Mouse (Mus musculus): ENCODE data around the gene Alox12. TPM values are rescaled to one million over a fixed set of nuclear protein-coding genes. Genes with fewer than 3 reads are reported as not detected.

Alox12 gene
- polyA plus RNA-seq, 1 experiment = 1.6 TPM

DNA sequence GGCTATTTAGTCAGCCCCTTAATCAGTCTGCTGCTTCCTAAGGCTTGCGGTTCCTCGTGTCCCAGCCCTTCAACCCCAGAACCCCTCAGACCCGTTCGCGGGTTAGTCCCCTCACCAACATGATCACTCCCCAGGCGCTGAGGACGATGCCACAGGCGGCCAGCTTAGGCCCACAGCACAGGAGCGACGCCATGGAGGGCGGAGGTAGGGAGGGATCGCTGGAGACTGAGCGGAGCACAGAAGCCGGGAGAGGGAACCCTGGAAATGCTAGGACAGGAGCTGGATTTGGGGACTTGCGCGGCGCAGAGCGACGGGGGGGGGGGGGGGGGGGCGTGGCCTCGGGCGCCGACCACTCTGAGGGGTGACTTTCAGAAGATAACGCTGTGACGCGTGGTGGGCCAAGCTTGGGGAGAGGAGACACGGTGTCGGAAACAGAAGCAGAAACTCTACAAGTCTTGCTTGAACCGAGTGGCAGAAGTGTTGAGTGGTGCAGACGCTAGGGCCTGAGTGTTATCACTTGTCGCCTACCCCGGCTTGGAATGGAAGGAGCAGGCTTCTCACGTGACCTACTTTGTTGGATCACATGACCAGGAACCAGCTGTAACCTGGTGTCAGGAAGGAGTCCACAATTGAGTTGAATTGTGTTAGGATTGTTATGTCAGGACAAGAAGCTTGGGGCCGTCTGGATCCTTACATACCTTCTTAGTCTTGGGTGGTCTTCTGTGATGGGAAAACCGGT is 15.4 kb downstream of the Alox12 start, which contains the start of the genes Gm21988 and Rnasek:
Gene Gm21988 (minus strand): TSS at position 290 of the 739 bp plus-strand sequence.
Gene Rnasek (minus strand): TSS at position 302 of the 739 bp plus-strand sequence.
- no peak for TF ChIP-seq CTCF (IDR thresholded peaks at IDR 0.05; ENCODE audit: borderline replicate concordance, extremely low read depth, insufficient read depth, insufficient read length)
- TF ChIP-seq POLR2A (IDR thresholded peaks at IDR 0.05; ENCODE audit: borderline replicate concordance, extremely low read depth, insufficient read depth, insufficient read length, poor library complexity, severe bottlenecking) = peak; percentile 23; the same call in 1 of the 2 replicates
- DNase-seq (ENCODE audit: low read depth) = peak; percentile 95

DNA sequence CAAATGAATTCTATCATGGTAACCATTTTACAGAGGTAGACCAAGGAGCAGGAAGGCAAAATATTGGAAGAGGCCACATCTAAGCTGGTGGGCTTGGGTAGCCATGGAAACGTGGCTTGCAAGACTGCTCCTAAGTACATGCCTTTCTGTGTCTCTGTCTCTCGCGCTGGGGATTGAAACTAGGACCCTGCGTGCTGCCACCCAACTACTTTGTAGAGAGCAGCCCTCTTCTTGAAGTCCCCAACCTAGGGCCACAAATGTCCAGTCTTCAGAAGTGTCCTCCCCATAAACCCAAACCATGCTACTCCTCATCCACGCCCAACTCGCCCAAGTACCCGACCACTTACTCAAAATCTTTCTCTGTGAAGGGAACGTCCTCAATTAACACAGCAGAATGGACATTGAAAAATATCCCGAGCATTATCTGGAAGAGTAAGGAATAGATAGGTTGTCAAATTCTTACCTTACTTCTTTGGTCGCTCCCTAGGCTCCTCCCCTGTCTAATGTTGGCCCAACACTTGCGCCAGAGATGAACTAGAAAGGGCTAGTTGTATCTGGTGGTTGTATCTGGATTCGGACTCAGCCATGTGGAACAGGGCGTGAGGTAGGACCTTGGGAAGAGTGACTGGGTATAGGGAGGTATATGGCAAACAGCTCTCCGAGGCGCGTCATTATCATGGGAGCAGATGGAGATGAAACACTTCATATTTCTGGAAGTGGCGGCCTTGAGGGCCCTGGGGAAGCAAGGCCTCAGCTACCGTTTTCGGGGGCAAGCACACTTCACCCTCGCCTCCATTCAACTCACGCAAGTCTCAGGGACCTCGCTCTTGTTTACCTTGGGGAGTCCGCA is 16.3 kb downstream of the Alox12 start:
- DNase-seq (ENCODE audit: low read depth) = no peak
- no peak for TF ChIP-seq CTCF (IDR thresholded peaks at IDR 0.05; ENCODE audit: borderline replicate concordance, extremely low read depth, insufficient read depth, insufficient read length)
- TF ChIP-seq POLR2A (IDR thresholded peaks at IDR 0.05; ENCODE audit: borderline replicate concordance, extremely low read depth, insufficient read depth, insufficient read length, poor library complexity, severe bottlenecking) = no peak

GRCm38 (mm10) chr11:70237457-70238167 is 17.5 kb downstream of the Alox12 start, which contains the start of gene 0610010K14Rik:
0610010K14Rik (minus strand) TSS chr11:70237914.
- TF ChIP-seq CTCF (IDR thresholded peaks at IDR 0.05; ENCODE audit: borderline replicate concordance, extremely low read depth, insufficient read depth, insufficient read length) (peak; percentile 55; the same call in 1 of the 2 replicates), POLR2A (IDR thresholded peaks at IDR 0.05; ENCODE audit: borderline replicate concordance, extremely low read depth, insufficient read depth, insufficient read length, poor library complexity, severe bottlenecking) (peak; percentile 82; the same call in 1 of the 2 replicates)
- DNase-seq (ENCODE audit: low read depth) = peak; percentile 99

DNA sequence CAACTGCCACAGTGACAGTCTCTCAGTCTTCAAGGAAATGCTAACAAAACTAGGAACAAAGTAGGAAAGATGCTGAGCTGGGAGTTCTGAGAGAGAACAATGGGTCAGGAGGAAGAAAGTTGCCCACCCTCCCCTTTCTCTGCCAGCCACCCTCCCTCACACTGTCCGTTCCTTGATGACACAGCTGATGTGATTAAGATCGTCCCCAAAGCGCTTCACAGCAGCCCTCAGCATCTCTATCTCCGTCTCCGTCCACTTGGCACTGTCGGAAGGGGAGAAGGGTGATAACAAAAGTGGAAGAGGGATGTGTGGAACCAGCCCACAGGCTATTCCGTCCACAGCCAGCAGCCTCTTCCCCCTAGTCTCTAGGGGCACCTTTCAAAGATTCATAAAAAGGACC is 18.4 kb downstream of the Alox12 start:
- no peak for DNase-seq (ENCODE audit: low read depth)
- TF ChIP-seq POLR2A (IDR thresholded peaks at IDR 0.05; ENCODE audit: borderline replicate concordance, extremely low read depth, insufficient read depth, insufficient read length, poor library complexity, severe bottlenecking) (no peak), CTCF (IDR thresholded peaks at IDR 0.05; ENCODE audit: borderline replicate concordance, extremely low read depth, insufficient read depth, insufficient read length) (no peak)

DNA sequence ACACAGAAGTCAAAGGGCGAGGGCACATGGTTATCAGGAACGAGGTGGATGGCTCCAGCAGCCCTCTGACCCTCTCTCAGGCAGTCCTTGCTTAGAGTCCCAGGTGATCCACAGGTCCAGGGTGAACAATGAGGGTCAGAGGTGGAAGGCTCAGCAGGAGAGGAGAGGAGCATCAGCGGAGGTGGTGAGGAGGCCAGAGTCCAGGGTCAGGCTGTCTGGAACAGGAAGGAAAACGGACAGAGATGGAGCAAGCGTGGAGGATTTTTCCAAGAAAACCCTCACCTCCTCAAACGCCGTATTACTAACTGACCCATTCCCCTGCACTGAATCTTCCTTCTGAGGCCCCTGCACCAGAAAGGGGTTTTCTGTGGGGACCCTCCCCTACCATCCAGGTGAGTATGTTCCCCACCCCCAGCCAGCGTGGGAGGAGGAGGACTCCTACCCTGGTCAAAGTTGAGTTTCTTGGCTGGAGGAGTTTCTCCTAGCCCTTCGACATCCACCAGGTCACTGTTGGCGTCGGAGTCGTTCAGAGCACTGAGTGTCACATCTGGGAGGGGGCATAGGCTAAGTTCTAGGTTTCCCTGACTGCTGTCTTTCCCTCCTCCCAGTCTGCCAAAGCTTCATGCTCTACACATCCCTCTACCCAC is 19.8 kb downstream of the Alox12 start:
- TF ChIP-seq CTCF (IDR thresholded peaks at IDR 0.05; ENCODE audit: borderline replicate concordance, extremely low read depth, insufficient read depth, insufficient read length) (no peak), POLR2A (IDR thresholded peaks at IDR 0.05; ENCODE audit: borderline replicate concordance, extremely low read depth, insufficient read depth, insufficient read length, poor library complexity, severe bottlenecking) (no peak)
- no peak for DNase-seq (ENCODE audit: low read depth)

- DNase-seq (ENCODE audit: low read depth) = no peak
- TF ChIP-seq POLR2A (IDR thresholded peaks at IDR 0.05; ENCODE audit: borderline replicate concordance, extremely low read depth, insufficient read depth, insufficient read length, poor library complexity, severe bottlenecking) = no peak
Measured at GRCm38 (mm10) chr11:70234497-70234896, 20.7 kb downstream of the Alox12 start.

- no peak for TF ChIP-seq POLR2A (IDR thresholded peaks at IDR 0.05; ENCODE audit: borderline replicate concordance, extremely low read depth, insufficient read depth, insufficient read length, poor library complexity, severe bottlenecking)
- TF ChIP-seq CTCF (IDR thresholded peaks at IDR 0.05; ENCODE audit: borderline replicate concordance, extremely low read depth, insufficient read depth, insufficient read length) = no peak
- DNase-seq (ENCODE audit: low read depth) = no peak
Measured at GRCm38 (mm10) chr11:70234037-70234436, 21.1 kb downstream of the Alox12 start.

GRCm38 (mm10) chr11:70233016-70233415 is 22.1 kb downstream of the Alox12 start:
- DNase-seq (ENCODE audit: low read depth) = no peak
- TF ChIP-seq POLR2A (IDR thresholded peaks at IDR 0.05; ENCODE audit: borderline replicate concordance, extremely low read depth, insufficient read depth, insufficient read length, poor library complexity, severe bottlenecking) = no peak
- TF ChIP-seq CTCF (IDR thresholded peaks at IDR 0.05; ENCODE audit: borderline replicate concordance, extremely low read depth, insufficient read depth, insufficient read length) = no peak

DNA sequence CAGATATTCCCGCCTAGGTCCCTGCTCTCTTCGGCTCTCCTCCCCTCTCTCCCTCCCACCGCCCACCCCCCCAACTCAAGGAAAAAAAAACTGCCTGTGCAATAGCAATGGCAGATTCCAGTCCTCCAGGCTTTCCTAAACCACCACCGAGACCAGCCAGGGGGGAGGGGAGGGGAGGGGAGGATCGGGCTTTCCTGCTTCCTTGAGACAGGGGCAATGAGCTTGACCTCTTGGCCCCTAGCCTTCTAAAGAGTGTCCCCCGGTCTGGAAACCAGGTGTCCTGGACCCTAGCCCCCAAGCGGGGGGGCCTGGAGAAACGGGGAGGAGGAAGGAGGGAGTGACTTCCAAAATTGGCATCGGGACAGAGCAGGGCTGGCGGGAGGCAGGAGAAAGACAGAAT is 22.6 kb downstream of the Alox12 start:
- TF ChIP-seq POLR2A (IDR thresholded peaks at IDR 0.05; ENCODE audit: borderline replicate concordance, extremely low read depth, insufficient read depth, insufficient read length, poor library complexity, severe bottlenecking) = no peak
- TF ChIP-seq CTCF (IDR thresholded peaks at IDR 0.05; ENCODE audit: borderline replicate concordance, extremely low read depth, insufficient read depth, insufficient read length) = no peak
- DNase-seq (ENCODE audit: low read depth) = peak; percentile 63

- peak; percentile 84 for DNase-seq (ENCODE audit: low read depth)
- no peak for TF ChIP-seq POLR2A (IDR thresholded peaks at IDR 0.05; ENCODE audit: borderline replicate concordance, extremely low read depth, insufficient read depth, insufficient read length, poor library complexity, severe bottlenecking)
- peak; percentile 98 for TF ChIP-seq CTCF (IDR thresholded peaks at IDR 0.05; ENCODE audit: borderline replicate concordance, extremely low read depth, insufficient read depth, insufficient read length)
Measured at GRCm38 (mm10) chr11:70230239-70230727, 24.9 kb downstream of the Alox12 start.

All from brain, embryonic 14.5 days (tissue).